Mouse (Mus musculus): ENCODE data around the gene Cpn1. TPM values are rescaled to one million over a fixed set of nuclear protein-coding genes. Genes with fewer than 3 reads are reported as not detected.
"Not testable (repeated sequence)": the region's sequence is repeated elsewhere in the genome, so short reads cannot be mapped to it uniquely, and the experiment has no call there.

Gene Cpn1
- polyA plus RNA-seq, 1 experiment: 0.15 TPM

GRCm38 (mm10) chr19:43959162-43959561 lies 27.2 kb downstream of the Cpn1 start:
- no peak for TF ChIP-seq POLR2A (IDR thresholded peaks at IDR 0.05; ENCODE audit: borderline replicate concordance, extremely low read depth, insufficient read depth, insufficient read length, poor library complexity, severe bottlenecking)
- TF ChIP-seq CTCF (IDR thresholded peaks at IDR 0.05; ENCODE audit: borderline replicate concordance, extremely low read depth, insufficient read depth, insufficient read length): peak; percentile 88
- peak; percentile 66 for DNase-seq (ENCODE audit: low read depth)

- DNase-seq (ENCODE audit: low read depth): no peak
- TF ChIP-seq POLR2A (IDR thresholded peaks at IDR 0.05; ENCODE audit: borderline replicate concordance, extremely low read depth, insufficient read depth, insufficient read length, poor library complexity, severe bottlenecking) (no peak), CTCF (IDR thresholded peaks at IDR 0.05; ENCODE audit: borderline replicate concordance, extremely low read depth, insufficient read depth, insufficient read length) (no peak)
These were observed 28.5 kb downstream of the Cpn1 start for GRCm38 (mm10) chr19:43957881-43958280.

- peak; percentile 14 for DNase-seq (ENCODE audit: low read depth)
- TF ChIP-seq CTCF (IDR thresholded peaks at IDR 0.05; ENCODE audit: borderline replicate concordance, extremely low read depth, insufficient read depth, insufficient read length) (no peak), POLR2A (IDR thresholded peaks at IDR 0.05; ENCODE audit: borderline replicate concordance, extremely low read depth, insufficient read depth, insufficient read length, poor library complexity, severe bottlenecking) (no peak)
These were observed 29.0 kb downstream of the Cpn1 start for GRCm38 (mm10) chr19:43957402-43957801.

GRCm38 (mm10) chr19:43955266-43955665 lies 31.1 kb downstream of the Cpn1 start:
- no peak for DNase-seq (ENCODE audit: low read depth)
- TF ChIP-seq POLR2A (IDR thresholded peaks at IDR 0.05; ENCODE audit: borderline replicate concordance, extremely low read depth, insufficient read depth, insufficient read length, poor library complexity, severe bottlenecking): no peak
- no peak for TF ChIP-seq CTCF (IDR thresholded peaks at IDR 0.05; ENCODE audit: borderline replicate concordance, extremely low read depth, insufficient read depth, insufficient read length)

- no peak for DNase-seq (ENCODE audit: low read depth)
- no peak for TF ChIP-seq CTCF (IDR thresholded peaks at IDR 0.05; ENCODE audit: borderline replicate concordance, extremely low read depth, insufficient read depth, insufficient read length)
- no peak for TF ChIP-seq POLR2A (IDR thresholded peaks at IDR 0.05; ENCODE audit: borderline replicate concordance, extremely low read depth, insufficient read depth, insufficient read length, poor library complexity, severe bottlenecking)
These were observed 31.5 kb downstream of the Cpn1 start for GRCm38 (mm10) chr19:43954864-43955263.

GRCm38 (mm10) chr19:43952936-43953335 lies 33.4 kb downstream of the Cpn1 start:
- not testable (repeated sequence) for DNase-seq (ENCODE audit: low read depth)

- no peak for TF ChIP-seq CTCF (IDR thresholded peaks at IDR 0.05; ENCODE audit: borderline replicate concordance, extremely low read depth, insufficient read depth, insufficient read length)
- TF ChIP-seq POLR2A (IDR thresholded peaks at IDR 0.05; ENCODE audit: borderline replicate concordance, extremely low read depth, insufficient read depth, insufficient read length, poor library complexity, severe bottlenecking): no peak
- no peak for DNase-seq (ENCODE audit: low read depth)
These were observed 37.1 kb downstream of the Cpn1 start for GRCm38 (mm10) chr19:43949111-43949810.

GRCm38 (mm10) chr19:43944566-43944965 lies 41.8 kb downstream of the Cpn1 start:
- DNase-seq (ENCODE audit: low read depth): no peak
- TF ChIP-seq POLR2A (IDR thresholded peaks at IDR 0.05; ENCODE audit: borderline replicate concordance, extremely low read depth, insufficient read depth, insufficient read length, poor library complexity, severe bottlenecking) (no peak), CTCF (IDR thresholded peaks at IDR 0.05; ENCODE audit: borderline replicate concordance, extremely low read depth, insufficient read depth, insufficient read length) (no peak)

GRCm38 (mm10) chr19:43943076-43943475 lies 43.3 kb downstream of the Cpn1 start:
- no peak for DNase-seq (ENCODE audit: low read depth)

GRCm38 (mm10) chr19:43939769-43940689 lies 46.3 kb downstream of the Cpn1 start, which contains the start of gene Dnmbp:
Dnmbp (minus strand) TSS chr19:43940191.
- DNase-seq (ENCODE audit: low read depth): peak; percentile 75
- peak; percentile 76; the same call in 1 of the 2 replicates for TF ChIP-seq CTCF (IDR thresholded peaks at IDR 0.05; ENCODE audit: borderline replicate concordance, extremely low read depth, insufficient read depth, insufficient read length)
- TF ChIP-seq POLR2A (IDR thresholded peaks at IDR 0.05; ENCODE audit: borderline replicate concordance, extremely low read depth, insufficient read depth, insufficient read length, poor library complexity, severe bottlenecking): no peak

More at GRCm38 (mm10) chr19:43943076-43943475, 43.3 kb downstream of the Cpn1 start:
- TF ChIP-seq POLR2A (IDR thresholded peaks at IDR 0.05; ENCODE audit: borderline replicate concordance, extremely low read depth, insufficient read depth, insufficient read length, poor library complexity, severe bottlenecking) (no peak), CTCF (IDR thresholded peaks at IDR 0.05; ENCODE audit: borderline replicate concordance, extremely low read depth, insufficient read depth, insufficient read length) (no peak)

- TF ChIP-seq POLR2A (IDR thresholded peaks at IDR 0.05; ENCODE audit: borderline replicate concordance, extremely low read depth, insufficient read depth, insufficient read length, poor library complexity, severe bottlenecking) (no peak), CTCF (IDR thresholded peaks at IDR 0.05; ENCODE audit: borderline replicate concordance, extremely low read depth, insufficient read depth, insufficient read length) (no peak)
These were observed 47.1 kb downstream of the Cpn1 start for GRCm38 (mm10) chr19:43939171-43939768.

More at GRCm38 (mm10) chr19:43939171-43939768, 47.1 kb downstream of the Cpn1 start:
- no peak for DNase-seq (ENCODE audit: low read depth)
